Mouse (Mus musculus): ENCODE measurements around the gene Gps2. TPM values are rescaled to one million over a fixed set of nuclear protein-coding genes. Genes with fewer than 3 reads are reported as not detected.
A peak's percentile ranks its signal among the peaks of the same experiment; 100 is the strongest.

The Gps2 gene
- polyA plus RNA-seq (2017; shearing (Covaris generic)), result 100 to 1,000 TPM in 1 of 2 experiments, 10 to 100 TPM in 1; 90.7 to 106 TPM

DNA sequence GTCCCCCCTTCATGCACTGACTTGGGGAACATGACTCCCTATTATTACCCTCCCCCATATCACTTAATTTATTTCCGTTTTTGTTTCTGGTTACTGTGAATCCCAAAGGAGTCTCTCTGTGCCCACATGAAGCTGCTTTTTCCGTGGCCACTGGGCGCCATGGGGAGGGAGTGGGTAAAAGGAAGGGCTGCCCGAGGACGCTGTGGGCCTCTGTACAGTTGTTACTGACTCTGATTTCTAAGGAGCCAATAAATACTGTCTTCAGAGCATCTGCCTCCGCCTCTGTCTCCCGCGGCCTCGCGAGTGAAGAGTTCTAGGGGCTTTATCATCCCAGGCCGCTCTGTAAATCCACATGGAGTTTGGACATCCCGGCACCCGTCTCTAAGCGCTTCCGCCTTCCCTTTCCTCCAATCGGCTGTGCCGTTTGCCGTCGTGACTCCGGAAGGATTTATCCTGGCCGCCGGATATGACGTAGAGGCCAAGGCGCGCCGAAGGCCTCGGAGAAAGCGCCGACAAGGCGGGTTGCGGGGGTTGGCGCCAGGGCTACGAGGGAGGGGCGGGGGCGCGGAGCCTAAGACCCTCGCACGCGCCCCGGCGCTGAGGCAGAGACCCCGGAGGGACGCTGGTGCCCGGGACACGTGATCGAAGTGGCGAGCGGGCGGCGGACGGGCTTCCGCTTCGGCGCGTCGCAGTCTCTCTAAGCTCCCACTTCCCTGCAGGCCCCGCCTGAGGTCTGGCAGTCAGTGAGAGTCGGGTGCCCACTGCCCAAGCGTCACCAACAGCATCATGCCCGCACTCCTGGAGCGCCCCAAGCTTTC lies at the start of gene Gps2:
Gps2 (plus strand) TSS at position 335 of the 818 bp plus-strand sequence.
- peak; percentile 88 for ATAC-seq

DNA sequence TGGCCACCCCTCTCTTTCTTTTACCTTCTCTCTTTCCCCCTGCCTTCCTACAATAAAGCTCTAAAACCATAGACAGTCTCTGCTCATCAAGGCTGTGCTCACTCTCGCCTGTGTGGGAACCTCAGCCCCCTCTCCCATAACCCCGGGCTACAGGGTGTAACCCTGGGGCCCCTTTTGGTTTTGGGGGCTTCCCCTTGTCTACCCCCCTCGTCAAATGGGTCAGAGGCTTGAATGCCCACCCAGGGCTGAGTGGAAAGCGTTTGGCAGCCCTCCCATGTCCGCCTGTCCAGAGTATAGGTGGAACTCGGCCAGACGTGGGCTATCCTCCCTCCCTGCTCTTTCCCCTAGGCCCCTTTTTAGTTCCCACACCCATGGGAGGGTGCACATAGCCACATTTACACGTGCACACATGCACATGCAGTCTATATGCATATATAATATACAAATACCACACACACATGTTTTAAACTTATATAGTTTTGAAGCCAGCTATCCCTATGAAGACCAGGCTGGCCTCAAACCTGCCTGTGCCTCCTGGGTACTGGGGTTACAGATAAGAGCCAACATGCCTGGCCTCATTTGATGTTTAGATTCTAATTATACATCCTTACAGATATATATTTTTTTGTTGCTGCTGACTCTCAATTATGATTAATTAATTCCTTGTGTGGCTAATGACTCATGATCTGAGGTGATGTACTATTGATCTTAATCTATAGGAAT lies 49.4 kb upstream of the Gps2 start:
- ATAC-seq, result no peak

DNA sequence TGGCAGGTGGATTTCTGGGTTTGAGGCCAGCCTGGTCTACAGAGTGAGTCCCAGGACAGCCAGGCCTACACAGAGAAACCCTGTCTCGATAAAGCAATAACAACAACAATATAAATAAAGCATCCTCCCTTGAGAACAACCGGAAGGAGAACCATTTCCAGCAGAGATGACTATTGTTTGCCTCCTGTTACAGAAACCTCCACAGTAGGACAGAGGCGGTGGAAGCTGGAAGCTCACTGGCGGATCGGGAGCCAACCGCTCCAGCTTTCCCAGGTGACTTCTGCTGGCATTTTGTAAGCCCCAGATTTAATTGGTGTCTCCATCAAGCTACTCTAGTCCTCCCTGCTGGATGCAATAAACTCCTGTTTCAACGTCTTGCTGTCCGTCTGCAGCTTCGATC lies 48.1 kb upstream of the Gps2 start:
- no peak for ATAC-seq

DNA sequence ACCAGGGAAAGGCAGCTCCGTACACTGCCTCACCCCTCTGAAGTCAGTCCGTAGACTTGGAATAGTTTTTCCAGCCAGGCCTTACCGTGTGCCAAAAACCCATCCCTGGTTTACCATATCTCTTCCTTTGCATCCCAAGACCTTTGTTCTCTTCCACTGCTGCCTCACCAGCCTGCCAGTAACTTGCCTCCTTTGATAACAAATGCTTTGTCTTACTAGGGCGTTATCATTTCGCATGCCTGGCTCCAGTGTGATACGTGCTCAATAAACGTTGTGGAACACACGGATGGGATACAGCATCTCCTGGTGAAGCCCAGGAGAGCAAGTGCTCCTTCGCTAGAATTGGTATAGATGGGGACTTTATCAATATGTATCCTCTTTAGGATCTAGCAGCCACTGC lies 46.4 kb upstream of the Gps2 start:
- no peak for ATAC-seq

DNA sequence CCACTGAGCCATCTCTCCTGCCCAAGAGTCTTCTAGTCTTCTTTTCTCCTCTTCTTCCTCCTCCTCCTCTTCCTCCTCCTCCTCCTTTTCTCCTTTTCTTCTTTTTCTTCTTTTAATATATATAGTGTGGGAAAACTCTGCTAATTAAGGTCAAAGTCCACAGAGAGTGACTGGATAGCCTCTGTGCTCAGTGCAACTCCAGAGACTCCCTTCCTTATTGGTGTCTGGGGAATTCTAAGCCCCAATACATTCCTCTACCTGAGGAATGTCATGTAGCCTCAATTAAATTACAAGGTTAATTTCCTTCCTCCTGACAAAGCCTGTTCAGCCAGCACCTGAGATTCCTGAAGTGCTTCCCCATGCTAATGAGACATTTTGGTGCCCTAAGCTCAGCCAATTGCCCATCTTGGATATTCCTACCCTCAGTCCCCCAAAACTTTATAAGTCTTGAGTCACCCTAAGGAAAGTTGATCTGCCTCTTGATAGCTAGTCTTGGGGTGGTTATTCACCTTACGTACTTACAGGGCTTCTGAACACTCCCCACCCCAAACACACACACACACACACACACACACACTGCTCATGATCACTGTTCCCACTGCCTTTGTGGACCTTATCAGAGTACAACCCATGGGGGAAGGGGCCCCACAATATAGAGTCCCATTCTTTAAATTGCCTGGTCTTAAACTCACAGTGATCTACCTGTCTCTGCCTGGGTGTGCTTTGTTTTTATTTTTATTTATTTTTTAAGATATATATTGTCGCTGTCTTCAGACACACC lies 43.2 kb upstream of the Gps2 start:
- no peak for ATAC-seq

DNA sequence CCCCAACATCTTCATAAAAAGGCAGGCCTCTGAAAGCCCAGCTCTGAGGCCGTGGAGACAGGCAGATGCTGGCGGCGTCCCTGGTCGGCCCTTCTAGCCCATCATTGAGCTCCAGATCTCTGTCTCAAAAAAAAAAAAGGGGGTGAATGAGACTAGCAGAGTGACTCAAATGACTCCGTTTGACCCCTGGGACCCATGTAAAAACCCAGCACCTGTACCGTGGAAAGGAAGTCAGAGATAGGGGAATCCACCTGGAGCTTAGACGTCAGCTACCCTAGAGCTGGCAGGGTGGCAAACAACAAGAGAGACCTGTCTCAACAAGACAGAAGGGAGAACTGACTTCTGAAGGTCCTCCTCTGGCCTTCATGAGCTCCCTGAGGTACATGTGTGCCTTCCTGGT lies 41.9 kb upstream of the Gps2 start:
- ATAC-seq, result no peak

DNA sequence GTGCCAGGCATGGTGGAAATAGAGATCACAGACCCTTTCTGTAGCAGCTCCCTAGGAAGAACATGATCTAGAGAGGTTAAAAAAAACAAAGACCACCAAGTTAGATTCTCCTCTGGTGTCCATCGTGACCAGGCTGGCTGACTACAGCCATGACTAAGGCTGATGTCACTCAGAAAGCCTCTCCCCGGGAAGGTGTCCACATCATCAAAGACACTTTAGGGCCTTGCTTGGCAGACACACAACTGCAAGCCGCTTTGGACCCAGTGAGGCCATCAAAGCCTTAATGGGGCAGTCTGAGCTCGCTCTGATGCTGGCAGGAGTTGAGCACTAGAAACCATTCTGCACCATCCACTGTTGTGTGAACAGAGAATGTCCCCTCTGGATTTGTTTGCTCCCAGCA lies 41.2 kb upstream of the Gps2 start:
- no peak for ATAC-seq

DNA sequence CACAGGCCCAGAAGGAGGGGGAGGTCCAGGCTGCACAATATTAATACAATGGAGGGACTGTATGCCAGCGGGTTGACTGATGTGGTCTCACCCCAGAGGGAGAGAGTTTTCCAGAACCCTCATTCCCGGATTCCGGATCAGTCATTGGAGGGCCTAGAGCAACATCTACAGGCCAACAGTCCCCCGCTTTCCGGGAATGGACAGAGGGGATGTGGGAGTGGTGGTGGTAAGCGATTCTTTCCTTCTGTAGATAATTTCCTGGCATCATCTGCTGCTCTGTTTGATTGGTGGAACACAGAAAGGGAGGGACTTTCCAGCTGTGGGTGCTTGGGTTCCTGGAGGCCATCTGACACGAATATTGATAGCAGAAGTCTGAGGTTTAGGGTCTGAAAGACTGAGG lies 37.5 kb upstream of the Gps2 start:
- no peak for ATAC-seq

DNA sequence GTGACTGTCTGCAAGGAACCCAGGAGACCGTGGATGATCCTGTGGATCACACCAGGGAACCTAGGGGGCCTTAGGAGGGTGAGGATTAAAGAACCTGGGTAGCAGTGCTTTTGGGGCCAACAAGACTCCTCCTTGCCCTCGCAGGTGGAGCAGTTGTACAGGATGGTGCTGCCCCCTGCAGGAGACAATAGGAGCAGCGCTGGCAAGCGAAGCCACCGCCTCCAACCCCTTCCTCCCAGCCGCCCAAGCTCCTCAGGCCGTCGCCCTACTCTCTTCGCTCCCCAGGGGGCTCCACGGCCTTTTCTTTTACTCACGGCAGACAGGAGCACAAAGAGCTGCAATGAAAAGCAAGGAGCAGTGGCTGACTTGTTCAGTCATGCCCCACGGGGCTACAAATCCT lies 36.8 kb upstream of the Gps2 start:
- ATAC-seq, result peak; percentile 53

DNA sequence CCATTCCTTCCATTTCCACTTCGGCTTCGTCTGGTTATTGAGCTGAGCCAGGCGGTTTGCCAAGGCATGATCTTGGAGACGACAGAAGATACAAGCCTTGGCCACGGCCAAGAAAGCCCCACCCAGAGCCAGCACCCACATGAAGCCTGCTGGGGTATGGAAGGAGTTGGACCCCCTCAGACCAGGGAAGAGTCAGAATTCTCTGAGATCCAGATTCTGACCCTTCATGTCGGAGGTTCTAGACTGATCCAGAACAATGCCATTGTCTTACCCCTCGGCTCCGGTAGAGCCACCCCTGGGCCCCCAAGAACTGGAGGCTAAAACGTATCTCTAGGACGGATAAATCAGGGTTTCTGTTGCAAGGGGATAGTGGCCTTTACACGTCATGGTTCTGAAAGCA lies 35.8 kb upstream of the Gps2 start, which contains the start of gene Tmem95:
Tmem95 (minus strand) TSS at position 141 of the 400 bp plus-strand sequence.
- ATAC-seq, result no peak

DNA sequence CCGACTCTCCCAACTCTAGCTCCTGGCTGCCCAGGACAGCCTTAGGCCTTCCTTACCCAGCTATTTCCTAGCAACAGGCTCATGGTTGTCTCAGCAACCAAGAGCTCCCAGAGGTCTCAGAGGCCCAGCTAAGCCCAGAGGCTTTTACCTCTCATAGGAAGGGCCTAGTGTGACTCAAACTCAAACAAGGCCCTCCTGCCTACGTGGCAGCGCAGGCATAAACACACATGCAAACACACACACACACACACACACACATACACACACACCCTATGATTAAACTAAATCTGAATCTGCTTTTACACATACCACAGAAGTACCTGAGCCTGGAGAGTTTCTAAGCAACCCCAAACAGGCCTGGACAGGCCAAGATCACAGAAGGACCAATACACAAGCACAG lies 35.3 kb upstream of the Gps2 start:
- ATAC-seq, result no peak

DNA sequence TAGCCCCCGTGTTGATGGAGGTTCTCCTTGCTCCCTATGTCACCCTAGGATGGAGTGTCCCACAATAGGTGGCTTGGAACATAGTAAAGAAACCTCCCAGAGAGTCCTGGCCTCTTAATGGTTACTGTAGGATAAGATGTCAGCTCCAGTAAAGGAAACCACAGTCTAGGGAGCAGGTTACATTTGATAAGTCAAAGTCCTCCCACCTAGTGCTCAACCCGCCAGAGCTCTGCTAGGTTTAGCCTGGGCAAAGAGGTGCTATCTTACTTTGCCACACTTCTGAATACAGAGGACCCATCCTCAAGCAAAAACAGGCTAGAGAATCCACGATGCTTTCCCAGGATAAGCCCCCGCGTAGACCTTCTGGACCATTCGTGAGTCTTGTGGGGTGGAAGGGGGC lies 34.7 kb upstream of the Gps2 start:
- no peak for ATAC-seq

DNA sequence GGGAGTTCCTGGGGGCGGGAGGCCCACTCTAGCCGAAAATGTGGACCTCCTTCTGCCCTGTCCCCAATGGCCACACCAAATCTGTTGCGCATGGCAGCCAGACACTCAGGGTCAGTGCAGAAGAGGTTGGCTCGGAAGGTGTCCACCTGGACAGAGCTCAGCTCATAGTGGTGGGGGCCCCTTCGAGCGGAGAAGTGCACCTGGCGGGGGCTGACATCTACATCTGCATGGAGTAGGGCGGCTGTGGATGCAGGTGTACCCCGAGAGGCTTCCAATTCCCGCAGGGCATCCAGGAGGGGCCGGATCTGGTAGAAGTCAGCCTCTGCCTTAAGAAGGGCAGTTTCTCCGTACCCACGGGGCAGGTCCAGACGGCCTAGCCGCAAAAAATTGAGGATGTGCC lies 34.0 kb upstream of the Gps2 start:
- ATAC-seq, result no peak

DNA sequence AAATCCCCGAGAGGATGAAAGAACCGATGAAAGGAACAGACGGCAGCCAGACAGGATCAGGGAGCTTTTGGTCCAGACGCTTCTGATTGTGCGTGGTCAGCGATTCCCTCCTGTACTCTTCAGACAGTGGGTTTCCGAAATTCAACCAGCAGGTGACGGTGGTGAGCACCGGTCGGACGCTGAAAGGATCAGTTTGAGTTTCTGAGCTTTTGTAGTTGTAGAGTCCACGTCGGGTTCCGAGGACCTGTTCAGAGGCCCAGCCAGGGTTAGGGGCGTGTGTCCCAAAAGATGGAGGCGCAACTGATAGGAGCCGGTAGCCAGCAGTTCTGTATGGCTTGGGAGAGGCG lies 33.2 kb upstream of the Gps2 start:
- ATAC-seq, result peak; percentile 45

DNA sequence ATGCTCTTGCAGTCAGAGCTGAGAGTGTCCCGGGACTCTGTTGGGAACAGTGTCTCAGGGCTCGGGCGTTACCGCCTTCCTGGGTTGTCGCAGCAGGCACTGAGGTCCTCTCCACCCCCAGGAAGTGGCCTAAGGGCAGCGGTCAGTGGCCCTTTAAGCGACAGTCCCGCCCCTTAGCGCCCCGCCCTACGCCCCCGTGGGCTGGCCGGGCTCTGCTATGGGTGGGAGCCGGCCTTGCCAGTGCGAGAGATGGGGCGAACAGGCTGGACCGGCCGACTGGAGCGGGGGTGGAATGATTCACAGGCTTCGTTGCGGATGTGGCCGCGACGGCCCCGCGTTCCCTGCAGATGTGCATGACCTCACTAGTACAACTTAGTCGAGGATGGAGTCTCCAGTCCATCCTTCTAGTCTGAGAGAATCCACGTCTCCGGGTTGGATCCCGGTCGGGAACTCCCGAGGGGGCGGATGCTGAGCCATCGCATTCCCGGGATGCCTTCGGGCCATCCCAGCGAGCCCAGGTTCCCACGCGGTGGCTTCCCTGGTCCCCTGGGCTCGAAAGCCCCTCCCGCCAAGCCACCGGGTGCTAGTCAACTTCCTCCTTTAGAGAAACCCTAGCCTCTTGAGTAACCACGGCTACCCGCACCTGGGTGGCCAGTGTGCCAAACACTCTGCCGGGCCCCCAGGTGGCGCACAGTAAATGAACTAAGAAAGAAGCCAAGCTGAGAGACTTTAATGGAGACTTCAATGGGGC lies 32.7 kb upstream of the Gps2 start, which contains the start of gene Kctd11:
Kctd11 (minus strand) TSS at position 554 of the 751 bp plus-strand sequence.
- ATAC-seq, result peak; percentile 38

DNA sequence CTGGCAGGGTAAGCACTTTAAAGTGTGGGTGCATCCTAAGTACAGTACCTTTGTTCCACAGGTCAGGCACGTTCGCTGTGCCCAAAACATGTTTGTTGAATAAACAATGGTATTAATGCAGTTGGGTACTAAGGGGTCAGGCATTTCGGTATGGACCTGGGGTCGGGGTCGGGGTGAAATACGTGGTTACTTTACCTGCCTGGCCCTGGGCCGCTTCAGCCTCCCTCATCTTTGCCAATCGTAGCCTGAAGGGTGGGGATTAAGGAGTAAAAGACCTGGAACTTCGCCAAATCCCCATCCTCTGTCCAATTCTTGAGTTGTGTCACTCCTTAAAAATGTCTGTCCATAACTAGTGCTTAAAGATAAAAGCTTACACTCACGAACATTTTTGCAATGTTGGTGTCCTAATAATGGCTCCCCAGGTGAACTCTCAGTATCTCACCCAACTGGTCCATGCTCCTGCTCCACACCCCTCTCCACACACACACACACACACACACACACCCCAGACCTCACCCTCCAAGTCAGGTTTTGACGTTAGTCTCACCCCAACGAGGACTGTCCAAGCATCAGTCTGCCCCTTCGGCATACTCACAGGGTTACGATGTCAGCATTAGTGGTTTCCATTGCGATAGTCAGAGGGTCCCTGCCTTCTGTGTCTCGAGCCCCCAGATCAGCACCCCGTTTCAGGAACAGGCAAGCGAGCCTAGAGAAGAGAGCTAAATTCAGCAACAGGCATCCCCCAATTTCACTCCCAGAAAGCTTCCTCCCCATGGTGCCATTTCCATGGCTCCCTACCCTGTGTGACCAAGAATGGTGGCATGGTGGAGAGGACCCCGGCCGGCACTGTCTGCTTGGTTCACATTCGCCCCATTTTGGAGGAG lies 31.7 kb upstream of the Gps2 start:
- ATAC-seq, result no peak

DNA sequence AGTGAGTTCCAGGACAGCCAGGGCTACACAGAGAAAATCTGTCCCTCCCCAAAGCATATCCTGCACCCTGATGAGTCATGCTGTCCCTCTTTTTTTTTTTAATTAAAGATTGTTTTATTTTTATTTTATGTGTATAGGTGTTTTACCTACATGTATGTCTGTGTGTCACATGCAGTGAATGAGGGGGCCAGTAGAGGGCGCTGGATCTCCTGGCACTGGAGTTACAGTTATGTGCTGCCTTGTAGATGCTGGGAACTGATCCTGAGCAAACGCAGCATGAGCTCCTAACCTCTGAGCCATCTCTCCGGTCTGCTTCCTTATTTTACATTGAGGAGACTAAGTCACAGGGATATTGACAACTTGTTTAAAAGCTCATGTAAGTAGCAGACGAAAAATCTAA lies 30.6 kb upstream of the Gps2 start:
- no peak for ATAC-seq

DNA sequence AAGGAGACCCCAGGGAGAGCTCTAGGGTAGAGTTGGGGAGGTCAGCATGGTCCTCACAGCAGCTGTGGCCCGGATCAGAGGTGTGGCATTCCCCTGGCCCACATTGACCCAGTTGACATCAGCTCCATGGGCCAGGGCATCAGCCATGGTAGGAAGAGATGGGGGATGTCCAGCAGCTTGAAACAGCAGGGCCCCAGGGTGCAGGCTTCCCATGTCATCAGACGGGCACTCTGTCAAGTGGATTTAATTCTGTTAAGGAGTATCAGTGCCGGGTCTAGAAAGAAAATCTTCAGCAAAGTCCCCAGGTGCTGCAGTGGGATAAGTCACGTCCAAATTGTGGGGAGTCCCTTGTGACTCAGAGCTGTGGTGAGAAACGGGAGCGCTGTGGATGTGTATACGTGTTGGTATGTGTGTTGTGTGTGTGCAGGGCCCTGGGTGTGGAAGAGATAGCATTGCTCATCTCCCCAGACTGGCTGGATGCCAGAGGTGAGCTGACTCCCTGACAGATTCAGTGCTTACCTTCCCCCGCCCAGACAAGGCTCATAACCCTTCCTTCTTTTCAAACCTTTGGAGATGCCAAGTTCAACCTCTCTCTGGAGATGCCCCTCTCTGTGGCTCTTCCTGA lies 30.0 kb upstream of the Gps2 start:
- ATAC-seq, result no peak

DNA sequence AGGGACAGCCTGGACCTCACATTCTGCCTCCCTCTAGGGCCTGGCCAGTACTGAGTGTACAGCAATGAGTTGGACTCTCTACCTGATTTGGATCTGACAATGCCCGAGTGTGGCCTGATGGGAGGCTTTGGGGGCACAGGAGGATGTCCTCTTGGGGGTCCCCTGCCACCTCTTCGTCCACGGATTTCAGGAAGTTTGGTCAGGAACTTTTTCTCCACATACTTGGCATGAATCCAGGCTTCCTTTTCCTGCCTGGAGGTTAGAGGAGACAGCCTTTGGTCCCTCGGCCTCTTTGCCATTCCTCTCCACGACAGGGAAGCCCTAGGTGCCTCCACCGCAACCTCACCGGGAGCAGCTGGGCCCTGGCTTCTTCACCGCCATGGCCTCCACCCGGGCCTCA lies 29.4 kb upstream of the Gps2 start:
- ATAC-seq, result no peak

DNA sequence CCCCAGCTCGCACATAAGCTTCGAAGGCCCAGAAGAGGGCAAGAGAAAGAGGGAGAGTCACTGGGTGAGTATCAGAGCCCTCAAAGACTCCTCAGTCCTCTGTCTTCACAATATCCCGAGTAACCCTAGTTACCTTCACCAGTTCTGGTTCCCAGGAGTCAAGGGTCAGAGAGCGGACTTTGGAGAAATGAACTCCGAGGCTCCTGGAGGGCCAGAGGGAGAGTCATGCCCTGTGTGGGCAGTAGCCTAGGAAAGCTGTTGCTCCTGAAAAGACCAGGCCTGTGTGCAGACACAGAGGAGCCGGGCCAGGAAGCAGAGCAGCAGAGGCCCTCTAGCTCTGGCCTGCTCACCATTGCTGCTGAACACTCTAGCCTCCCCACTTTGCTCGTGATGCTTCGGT lies 29.0 kb upstream of the Gps2 start:
- ATAC-seq, result no peak
